Mouse (Mus musculus) hindbrain, postnatal 0 days (tissue): ENCODE measurements around the gene Atg10. TPM values are rescaled to one million over a fixed set of nuclear protein-coding genes. Genes with fewer than 3 reads are reported as not detected.
A peak's percentile ranks its signal among the peaks of the same experiment; 100 is the strongest.

ENCODE experiments used
- ATAC-seq: fragments of 200-750 bp; cut with Nextera tagmentation; 2 replicates; pipeline ENCODE4 v1.8.0; 2017; ENCODE audit warnings: mild to moderate bottlenecking, moderate TSS enrichment, moderate library complexity
- DNase-seq: peaks from one replicate; pipeline ENCODE4 v3.0.0-alpha.2; 2015; ENCODE audit warnings: low spot score
- H3K27ac ChIP-seq: fragments of 300-500 bp; sonication (generic); 2 replicates; pipeline ENCODE4 v1.5.1; 2014; ENCODE audit warnings: mild to moderate bottlenecking
- H3K27me3 ChIP-seq: fragments of 300-500 bp; sonication (generic); 2 replicates; pipeline ENCODE4 v1.6.1; 2014; ENCODE audit warnings: low read length, mixed read lengths; ENCODE audit not compliant: insufficient read depth
- H3K36me3 ChIP-seq: fragments of 300-500 bp; sonication (generic); 2 replicates; pipeline ENCODE4 v1.6.1; 2014; ENCODE audit warnings: low read length, mixed read lengths; ENCODE audit not compliant: insufficient read depth
- H3K4me1 ChIP-seq: fragments of 300-500 bp; sonication (generic); 2 replicates; pipeline ENCODE4 v1.6.1; 2014; ENCODE audit warnings: antibody characterized with exemption, low read length, mixed read lengths; ENCODE audit not compliant: insufficient read depth
- H3K4me2 ChIP-seq: fragments of 300-500 bp; sonication (generic); 2 replicates; pipeline ENCODE4 v1.6.1; 2014; ENCODE audit warnings: low read depth, mild to moderate bottlenecking, low read length, moderate library complexity, mixed read lengths
- H3K4me3 ChIP-seq: fragments of 300-500 bp; sonication (generic); 2 replicates; pipeline ENCODE4 v1.5.1; 2014; ENCODE audit warnings: low read length
- H3K9ac ChIP-seq: fragments of 300-500 bp; sonication (generic); replicated peaks from 2 replicates; pipeline ENCODE4 v1.6.1; 2014; ENCODE audit warnings: mild to moderate bottlenecking, low read length, moderate library complexity, mixed read lengths
- H3K9me3 ChIP-seq: fragments of 300-500 bp; sonication (generic); 2 replicates; pipeline ENCODE4 v1.6.1; 2016; ENCODE audit warnings: low read length, mixed read lengths
- CTCF ChIP-seq: IDR thresholded peaks from 2 replicates; pipeline ENCODE4 v1.5.1; 2016; ENCODE audit warnings: antibody characterized with exemption, control low read depth, low read depth
- WGBS: fragments of 180-500 bp; shearing (Covaris S2); extraction: QIAGEN DNeasy Blood & Tissue Kit; methylation state at CpG from one replicate; pipeline ENCODE4 v1.1.7; 2014; 5-methylcytosine and 5-hydroxymethylcytosine counted together
- polyA plus RNA-seq: library from polyadenylated mRNA; unstranded; fragments of >200 nt; fragmentation: Nextera tagmentation; extraction: Ambion mirVana; gene quantifications from 2 replicates; pipeline ENCODE4 v1.2.1, GENCODE M21; 2015
- total RNA-seq: library from RNA; depleted of rRNA; stranded (reverse); fragments of >200 nt; gene quantifications from 2 replicates; pipeline ENCODE4 v1.2.3, GENCODE M21; 2014

Gene Atg10
- total and polyA plus RNA-seq, 2 experiments from 2014 or later = 5.2 to 13.9 TPM

GRCm38 (mm10) chr13:91178428-91179160 is 45.2 kb downstream of the Atg10 start:
- peak; percentile 78 for ATAC-seq
- DNase-seq = peak; percentile 77
- H3K36me3 ChIP-seq = no peaks in the 10 kb centered on the region
- H3K27ac ChIP-seq = 0 out of 2 replicates have a peak overlapping the region, but pooled peaks have one; percentile 16
- TF ChIP-seq CTCF = peak; percentile 55
- H3K9ac ChIP-seq = no peak overlapping the region
- no peak overlapping the region for H3K4me2 ChIP-seq
- no peaks in the 10 kb centered on the region for H3K9me3 ChIP-seq
- peaks cover 14% of the 10 kb centered on the region; the same call in 1 of the 2 replicates for H3K4me1 ChIP-seq
- no peaks in the 10 kb centered on the region for H3K27me3 ChIP-seq
- 29% methylated on average over 9 of the region's 9 CpGs for whole genome bisulfite sequencing
- H3K4me3 ChIP-seq = no peak overlapping the region

- DNase-seq = peak; percentile 20
- WGBS = 43% methylated on average over 3 of the region's 3 CpGs
- H3K9me3 ChIP-seq = no peaks in the 10 kb centered on the region
- no peaks in the 10 kb centered on the region for H3K27me3 ChIP-seq
- H3K27ac ChIP-seq = peak overlapping the region; percentile 20; the same call in 1 of the 2 replicates
- no peak for TF ChIP-seq CTCF
- H3K4me3 ChIP-seq = no peak overlapping the region
- no peaks in the 10 kb centered on the region for H3K36me3 ChIP-seq
- H3K4me1 ChIP-seq = peaks cover 19% of the 10 kb centered on the region
- no peak overlapping the region for H3K4me2 ChIP-seq
- ATAC-seq = no peak
- no peak overlapping the region for H3K9ac ChIP-seq
Observed at GRCm38 (mm10) chr13:91175347-91175746, 48.4 kb downstream of the Atg10 start.

GRCm38 (mm10) chr13:91171766-91172491 is 51.8 kb downstream of the Atg10 start:
- DNase-seq (peak; percentile 69), ATAC-seq (peak; percentile 74)
- no peak for TF ChIP-seq CTCF
- H3K4me2 ChIP-seq = no peak overlapping the region
- H3K4me3 ChIP-seq = no peak overlapping the region
- no peaks in the 10 kb centered on the region for H3K36me3 ChIP-seq
- 62% methylated on average over 15 of the region's 15 CpGs for whole genome bisulfite sequencing
- no peaks in the 10 kb centered on the region for H3K27me3 ChIP-seq
- H3K27ac ChIP-seq = no peak overlapping the region
- peaks cover 5% of the 10 kb centered on the region; the same call in 1 of the 2 replicates for H3K4me1 ChIP-seq
- no peaks in the 10 kb centered on the region for H3K9me3 ChIP-seq
- H3K9ac ChIP-seq = no peak overlapping the region

GRCm38 (mm10) chr13:91171205-91171604 is 52.6 kb downstream of the Atg10 start:
- WGBS = 50% methylated on average over 5 of the region's 5 CpGs
- ATAC-seq (no peak), DNase-seq (peak; percentile 50)

GRCm38 (mm10) chr13:91169529-91170319 is 54.0 kb downstream of the Atg10 start:
- no peak overlapping the region for H3K4me2 ChIP-seq
- ATAC-seq = no peak

More at GRCm38 (mm10) chr13:91171205-91171604, 52.6 kb downstream of the Atg10 start:
- Histone ChIP-seq H3K9ac (no peak overlapping the region), H3K36me3 (no peaks in the 10 kb centered on the region), H3K27me3 (no peaks in the 10 kb centered on the region), H3K4me3 (no peak overlapping the region), H3K9me3 (no peaks in the 10 kb centered on the region), H3K27ac (no peak overlapping the region), H3K4me1 (peaks cover 5% of the 10 kb centered on the region; the same call in 1 of the 2 replicates), H3K4me2 (no peak overlapping the region)
- TF ChIP-seq CTCF = no peak

GRCm38 (mm10) chr13:91168486-91168885 is 55.3 kb downstream of the Atg10 start:
- Histone ChIP-seq H3K9me3 (no peaks in the 10 kb centered on the region), H3K27ac (no peak overlapping the region), H3K4me3 (no peak overlapping the region), H3K27me3 (no peaks in the 10 kb centered on the region), H3K9ac (no peak overlapping the region), H3K4me2 (no peak overlapping the region), H3K36me3 (no peaks in the 10 kb centered on the region), H3K4me1 (peaks cover 5% of the 10 kb centered on the region; the same call in 1 of the 2 replicates)
- TF ChIP-seq CTCF = no peak
- WGBS = 78% methylated on average over 4 of the region's 4 CpGs
- no peak for DNase-seq
- 0 out of 2 replicates have a peak, but pooled peaks have one; percentile 48 for ATAC-seq

More at GRCm38 (mm10) chr13:91169529-91170319, 54.0 kb downstream of the Atg10 start:
- Histone ChIP-seq H3K27me3 (no peaks in the 10 kb centered on the region), H3K9ac (no peak overlapping the region), H3K27ac (no peak overlapping the region), H3K4me3 (no peak overlapping the region), H3K9me3 (no peaks in the 10 kb centered on the region), H3K36me3 (no peaks in the 10 kb centered on the region), H3K4me1 (peaks cover 5% of the 10 kb centered on the region; the same call in 1 of the 2 replicates)
- no peak for TF ChIP-seq CTCF
- DNase-seq = no peak
- 76% methylated on average over 17 of the region's 17 CpGs for WGBS
